Comparison of ENCODE assay signal across 18 mouse cellular contexts in genomic region chr4:133897431-133897891, GRCm38 (mm10). TPM values are rescaled to one million over a fixed set of nuclear protein-coding genes. Genes with fewer than 3 reads are reported as not detected.
A peak's percentile ranks its signal among the peaks of the same experiment; 100 is the strongest.
DNase-seq lines count a peak whose midpoint lies in the region; ATAC-seq and TF ChIP-seq lines count a peak whose summit lies in the region.
"Had no signal": no experiment of that assay in that cellular context is flagged by ENCODE, and none has a peak within 500 bp of the region (broad histone marks: within the 10 kb centered on the region; RNA-seq: fewer than 3 reads in every experiment).

No protein-coding gene starts in this region.

- DNase-seq in heart, adult 11 months = peak; percentile 50
- DNase-seq in heart, adult 2 months = no peak
- DNase-seq in R1 (ENCODE audit: low read depth, low spot score) = peak; percentile 82
- peak; percentile 41 to 52 for DNase-seq in cerebellum, postnatal 14 days
- no peak for DNase-seq in spleen, adult 18-20 months
- no peak for DNase-seq in thymus, postnatal 36 days
- no peak for DNase-seq in kidney, postnatal 25 days
- DNase-seq: adrenal gland, postnatal 10 days; B cell, adult 2 months; gastrocnemius, postnatal 25 days; kidney, postnatal 14 days; lung, embryonic 14.5 days; right cerebral cortex, postnatal 14 days had no signal

- no peaks in the 10 kb centered on the region for H3K9me3 ChIP-seq in stomach, embryonic 15.5 days
- H3K9me3 ChIP-seq: heart, embryonic 13.5 days; limb, embryonic 15.5 days had no signal

- 80% methylated on average over 11 of the region's 11 CpGs for WGBS in heart, adult 2 months
- WGBS in stomach, embryonic 15.5 days = 63% methylated on average over 11 of the region's 11 CpGs

- no peak overlapping the region for H3K9ac ChIP-seq in heart, adult 2 months (ENCODE audit: low read depth, low read length)
- no peak overlapping the region for H3K9ac ChIP-seq in stomach, embryonic 15.5 days
- H3K9ac ChIP-seq: limb, embryonic 15.5 days; lung, embryonic 14.5 days had no signal

- intact Hi-C loops in heart, adult 2 months (cut with DNase I) = no loop called here

- H3K79me2 ChIP-seq in heart, adult 2 months (replicated peaks; ENCODE audit: control insufficient read depth, insufficient read depth, low read length) = no peaks in the 10 kb centered on the region

- no peaks in the 10 kb centered on the region for H3K4me1 ChIP-seq in heart, adult 2 months (ENCODE audit: control insufficient read depth, insufficient read depth, low read length)
- peaks cover 10% of the 10 kb centered on the region; the same call in 1 of the 2 replicates for H3K4me1 ChIP-seq in stomach, embryonic 15.5 days

- no peak for TF ChIP-seq POLR2A in heart, adult 2 months (IDR thresholded peaks at IDR 0.05; ENCODE audit: insufficient read depth, low read depth, low read length)

- H3K4me3 ChIP-seq in heart, adult 2 months = no peak overlapping the region
- no peak overlapping the region for H3K4me3 ChIP-seq in stomach, embryonic 15.5 days (replicated peaks)
- H3K4me3 ChIP-seq: heart, embryonic 13.5 days; limb, embryonic 15.5 days had no signal

- TF ChIP-seq CTCF in heart, adult 2 months (IDR thresholded peaks at IDR 0.05) = no peak

- H3K36me3 ChIP-seq in heart, adult 2 months (ENCODE audit: control insufficient read depth, insufficient read depth, low read length) = no peaks in the 10 kb centered on the region
- no peaks in the 10 kb centered on the region for H3K36me3 ChIP-seq in stomach, embryonic 15.5 days
- H3K36me3 ChIP-seq: heart, embryonic 13.5 days; limb, embryonic 15.5 days had no signal

- no peaks in the 10 kb centered on the region for H3K27me3 ChIP-seq in heart, adult 2 months (ENCODE audit: control insufficient read depth, insufficient read depth, low read length)
- no peaks in the 10 kb centered on the region for H3K27me3 ChIP-seq in stomach, embryonic 15.5 days (replicated peaks)
- H3K27me3 ChIP-seq: limb, embryonic 15.5 days had no signal

- no peak overlapping the region for H3K4me2 ChIP-seq in stomach, embryonic 15.5 days
- H3K4me2 ChIP-seq: heart, embryonic 13.5 days; limb, embryonic 15.5 days; lung, embryonic 14.5 days had no signal

- ATAC-seq in stomach, embryonic 15.5 days (ENCODE audit: insufficient read depth, low FRiP score, low read depth) = peak; percentile 67
- ATAC-seq: inflammation-experienced regulatory T-cells, adult 6 months; midbrain, embryonic 16.5 days had no signal

- no peak for TF ChIP-seq EP300 in heart, adult 2 months (IDR thresholded peaks at IDR 0.05; ENCODE audit: insufficient read depth, low read depth, low read length)

- no peak overlapping the region for H3K27ac ChIP-seq in heart, adult 2 months
- peak overlapping the region; percentile 51; the same call in 1 of the 2 replicates for H3K27ac ChIP-seq in stomach, embryonic 15.5 days
- H3K27ac ChIP-seq: heart, embryonic 13.5 days; limb, embryonic 15.5 days had no signal

RNA-seq across cellular contexts. Expression of gene Rps6ka1, which starts 9.9 kb away (rescaled TPM):
- total RNA-seq in heart, adult 2 months (2021) = 1 to 10 TPM; 4.4 to 4.8 TPM
- polyA plus RNA-seq in heart, adult 2 months (2012; rRNA removed) = 5.9 and 7.1 TPM in 2 replicates
- 73.4 and 76.4 TPM in 2 replicates for polyA plus RNA-seq in stomach, embryonic 15.5 days (2015; fragmentation: Nextera tagmentation; extraction: Ambion mirVana)

Comparison
In these comparisons a context has a peak if more than half of its experiments do, and no peak if none do; other contexts are left out.
1. DNase-seq: peak in heart, adult 11 months (single experiment), R1 (single experiment) and cerebellum, postnatal 14 days (2 of 2); none in heart, adult 2 months (0 of 2), spleen, adult 18-20 months (0 of 2), thymus, postnatal 36 days (0 of 2) and kidney, postnatal 25 days (0 of 2).